Mouse (Mus musculus) spleen, adult 12 weeks (tissue): ENCODE measurements around the gene Gpr183.

Experiments used
- DNase-seq: peaks from one replicate; pipeline ENCODE4 v3.0.0; 2022; ENCODE audit warnings: low spot score

The Gpr183 gene

GRCm38 (mm10) chr14:121957176-121957871 lies 7.7 kb downstream of the Gpr183 start:
- no peak for DNase-seq

GRCm38 (mm10) chr14:121956291-121956690 lies 8.7 kb downstream of the Gpr183 start:
- DNase-seq = no peak

GRCm38 (mm10) chr14:121955176-121955795 lies 9.7 kb downstream of the Gpr183 start:
- DNase-seq = no peak

GRCm38 (mm10) chr14:121954608-121955007 lies 10.4 kb downstream of the Gpr183 start:
- no peak for DNase-seq

GRCm38 (mm10) chr14:121954129-121954528 lies 10.9 kb downstream of the Gpr183 start:
- no peak for DNase-seq

GRCm38 (mm10) chr14:121952046-121952400 lies 13.0 kb downstream of the Gpr183 start:
- no peak for DNase-seq

GRCm38 (mm10) chr14:121951399-121952045 lies 13.5 kb downstream of the Gpr183 start:
- no peak for DNase-seq

- no peak for DNase-seq
Measured at GRCm38 (mm10) chr14:121949897-121950296, 15.1 kb downstream of the Gpr183 start.

- DNase-seq = no peak
Measured at GRCm38 (mm10) chr14:121949436-121949835, 15.6 kb downstream of the Gpr183 start.

GRCm38 (mm10) chr14:121947966-121948365 lies 17.0 kb downstream of the Gpr183 start:
- DNase-seq = no peak

- no peak for DNase-seq
Measured at GRCm38 (mm10) chr14:121947201-121947760, 17.7 kb downstream of the Gpr183 start.

- no peak for DNase-seq
Measured at GRCm38 (mm10) chr14:121946728-121947127, 18.3 kb downstream of the Gpr183 start.

GRCm38 (mm10) chr14:121946131-121946530 lies 18.9 kb downstream of the Gpr183 start:
- DNase-seq = no peak

GRCm38 (mm10) chr14:121939582-121939981 lies 25.4 kb downstream of the Gpr183 start:
- no peak for DNase-seq

GRCm38 (mm10) chr14:121938256-121939191 lies 26.5 kb downstream of the Gpr183 start:
- no peak for DNase-seq

- DNase-seq = no peak
Measured at GRCm38 (mm10) chr14:121937601-121938255, 27.3 kb downstream of the Gpr183 start.

GRCm38 (mm10) chr14:121936856-121937255 lies 28.1 kb downstream of the Gpr183 start:
- DNase-seq = no peak

- DNase-seq = no peak
Measured at GRCm38 (mm10) chr14:121936356-121936755, 28.6 kb downstream of the Gpr183 start.

GRCm38 (mm10) chr14:121934597-121934946 lies 30.4 kb downstream of the Gpr183 start:
- no peak for DNase-seq

GRCm38 (mm10) chr14:121933906-121934596 lies 30.9 kb downstream of the Gpr183 start:
- no peak for DNase-seq

GRCm38 (mm10) chr14:121932180-121932579 lies 32.8 kb downstream of the Gpr183 start:
- no peak for DNase-seq
